Mouse (Mus musculus) kidney, adult 2 months (tissue): ENCODE data around the gene Gpsm1. TPM values are rescaled to one million over a fixed set of nuclear protein-coding genes. Genes with fewer than 3 reads are reported as not detected.

ENCODE experiments used
- DNase-seq: peaks from one replicate; pipeline ENCODE4 v3.0.0; 2021
- H3K27ac ChIP-seq: fragments of 200-500 bp; 2 replicates; pipeline ENCODE4 v1.5.1; 2012; ENCODE audit warnings: low read depth, low read length, control low read depth, inconsistent platforms; ENCODE audit not compliant: insufficient read depth
- H3K27me3 ChIP-seq: fragments of 200-500 bp; replicated peaks from 2 replicates; pipeline ENCODE4 v1.6.1; 2012; ENCODE audit warnings: mild to moderate bottlenecking, moderate library complexity, low read length, inconsistent platforms; ENCODE audit not compliant: control insufficient read depth, insufficient read depth
- H3K36me3 ChIP-seq: fragments of 200-500 bp; 2 replicates; pipeline ENCODE4 v1.6.1; 2012; ENCODE audit warnings: mild to moderate bottlenecking, moderate library complexity, low read length, inconsistent platforms; ENCODE audit not compliant: control insufficient read depth, insufficient read depth
- H3K4me1 ChIP-seq: fragments of 200-500 bp; 2 replicates; pipeline ENCODE4 v1.6.1; 2011; ENCODE audit warnings: low read length; ENCODE audit not compliant: control insufficient read depth, insufficient read depth
- H3K4me3 ChIP-seq: fragments of 200-500 bp; 2 replicates; pipeline ENCODE4 v1.5.1; 2011; ENCODE audit warnings: mild to moderate bottlenecking, low read depth, low read length, control low read depth; ENCODE audit not compliant: insufficient read depth
- CTCF ChIP-seq: fragments of 200-500 bp; conservative IDR thresholded peaks from 2 replicates; pipeline ENCODE4 v1.5.1; 2011; ENCODE audit warnings: low read depth, mild to moderate bottlenecking, control low read depth, low read length, moderate library complexity, mixed read lengths; ENCODE audit not compliant: insufficient read depth, insufficient read length
- POLR2A ChIP-seq: fragments of 200-500 bp; IDR thresholded peaks from one replicate; pipeline ENCODE4 v1.6.1; 2011; ENCODE audit warnings: low read depth, low read length, control low read depth
- WGBS: fragments of 180-500 bp; shearing (Covaris S2); methylation state at CpG from one replicate; pipeline ENCODE4 v1.1.7; 2018; 5-methylcytosine and 5-hydroxymethylcytosine counted together
- polyA plus RNA-seq: library from polyadenylated mRNA; depleted of rRNA; stranded (reverse); fragments of >200 nt; gene quantifications from 2 replicates; pipeline ENCODE4 v1.2.3, GENCODE M21; 2012

The Gpsm1 gene
- polyA plus RNA-seq, 1 experiment = 9.3 TPM

GRCm38 (mm10) chr2:26354401-26354800 is 39.1 kb downstream of the Gpsm1 start:
- DNase-seq = no peak
- no peaks in the 10 kb centered on the region for H3K36me3 ChIP-seq
- TF ChIP-seq CTCF = no peak
- no peaks in the 10 kb centered on the region for H3K27me3 ChIP-seq
- no peak overlapping the region for H3K4me3 ChIP-seq
- WGBS = 96% methylated on average over 4 of the region's 4 CpGs
- H3K27ac ChIP-seq = no peak overlapping the region
- peaks cover 16% of the 10 kb centered on the region; the same call in 1 of the 2 replicates for H3K4me1 ChIP-seq

GRCm38 (mm10) chr2:26356231-26356630 is 40.9 kb downstream of the Gpsm1 start:
- TF ChIP-seq CTCF = no peak
- no peak for TF ChIP-seq POLR2A

GRCm38 (mm10) chr2:26356678-26357077 is 41.4 kb downstream of the Gpsm1 start:
- peaks cover 8% of the 10 kb centered on the region; the same call in 1 of the 2 replicates for H3K4me1 ChIP-seq
- no peaks in the 10 kb centered on the region for H3K27me3 ChIP-seq
- WGBS = 76% methylated on average over 7 of the region's 7 CpGs
- no peak overlapping the region for H3K27ac ChIP-seq
- DNase-seq = no peak
- no peak for TF ChIP-seq POLR2A
- TF ChIP-seq CTCF = no peak
- no peak overlapping the region for H3K4me3 ChIP-seq
- H3K36me3 ChIP-seq = no peaks in the 10 kb centered on the region

More at GRCm38 (mm10) chr2:26356231-26356630, 40.9 kb downstream of the Gpsm1 start:
- no peaks in the 10 kb centered on the region for H3K36me3 ChIP-seq
- H3K27ac ChIP-seq = no peak overlapping the region
- H3K4me1 ChIP-seq = peaks cover 10% of the 10 kb centered on the region; the same call in 1 of the 2 replicates
- WGBS = 91% methylated on average over 4 of the region's 4 CpGs
- DNase-seq = no peak
- no peak overlapping the region for H3K4me3 ChIP-seq
- H3K27me3 ChIP-seq = no peaks in the 10 kb centered on the region

- Histone ChIP-seq H3K4me3 (no peak overlapping the region), H3K27ac (no peak overlapping the region)
Measured at GRCm38 (mm10) chr2:26357484-26357883, 42.2 kb downstream of the Gpsm1 start.

GRCm38 (mm10) chr2:26358667-26359320 is 43.5 kb downstream of the Gpsm1 start:
- no peak for DNase-seq
- Histone ChIP-seq H3K36me3 (no peaks in the 10 kb centered on the region), H3K4me1 (peaks cover 4% of the 10 kb centered on the region; the same call in 1 of the 2 replicates), H3K27ac (no peak overlapping the region), H3K27me3 (no peaks in the 10 kb centered on the region), H3K4me3 (no peak overlapping the region)
- TF ChIP-seq POLR2A (no peak), CTCF (no peak)
- 90% methylated on average over 13 of the region's 13 CpGs for WGBS

More at GRCm38 (mm10) chr2:26357484-26357883, 42.2 kb downstream of the Gpsm1 start:
- peaks cover 8% of the 10 kb centered on the region; the same call in 1 of the 2 replicates for H3K4me1 ChIP-seq
- H3K36me3 ChIP-seq = no peaks in the 10 kb centered on the region
- WGBS = 40% methylated on average over 15 of the region's 15 CpGs
- H3K27me3 ChIP-seq = no peaks in the 10 kb centered on the region
- TF ChIP-seq POLR2A = no peak
- TF ChIP-seq CTCF = no peak; the same call in 1 of the 2 replicates
- peak; percentile 91 for DNase-seq

GRCm38 (mm10) chr2:26359983-26360382 is 44.7 kb downstream of the Gpsm1 start:
- no peak for DNase-seq
- no peak overlapping the region for H3K27ac ChIP-seq
- TF ChIP-seq CTCF = no peak
- TF ChIP-seq POLR2A = no peak
- no peaks in the 10 kb centered on the region for H3K27me3 ChIP-seq
- H3K4me1 ChIP-seq = peaks cover 4% of the 10 kb centered on the region; the same call in 1 of the 2 replicates
- 72% methylated on average over 6 of the region's 6 CpGs for WGBS
- H3K4me3 ChIP-seq = no peak overlapping the region
- H3K36me3 ChIP-seq = no peaks in the 10 kb centered on the region

GRCm38 (mm10) chr2:26360772-26361171 is 45.5 kb downstream of the Gpsm1 start, which contains the start of gene Card9:
TSS of gene Card9 (minus strand) at chr2:26360918.
- 45% methylated on average over 3 of the region's 3 CpGs for WGBS
- H3K27ac ChIP-seq = no peak within 1 kb of the TSS
- H3K4me1 ChIP-seq = peaks cover 4% of the 10 kb centered on the region; the same call in 1 of the 2 replicates
- no peak within 1 kb of the TSS for H3K4me3 ChIP-seq
- no peak for DNase-seq
- H3K27me3 ChIP-seq = no peaks in the 10 kb centered on the region
- H3K36me3 ChIP-seq = no peaks in the 10 kb centered on the region
- TF ChIP-seq POLR2A = no peak
- no peak for TF ChIP-seq CTCF
